Mouse (Mus musculus): ENCODE measurements around the gene Gm21764.
"Not testable (repeated sequence)": the region's sequence is repeated elsewhere in the genome, so short reads cannot be mapped to it uniquely, and the experiment has no call there.

Gene Gm21764

DNA sequence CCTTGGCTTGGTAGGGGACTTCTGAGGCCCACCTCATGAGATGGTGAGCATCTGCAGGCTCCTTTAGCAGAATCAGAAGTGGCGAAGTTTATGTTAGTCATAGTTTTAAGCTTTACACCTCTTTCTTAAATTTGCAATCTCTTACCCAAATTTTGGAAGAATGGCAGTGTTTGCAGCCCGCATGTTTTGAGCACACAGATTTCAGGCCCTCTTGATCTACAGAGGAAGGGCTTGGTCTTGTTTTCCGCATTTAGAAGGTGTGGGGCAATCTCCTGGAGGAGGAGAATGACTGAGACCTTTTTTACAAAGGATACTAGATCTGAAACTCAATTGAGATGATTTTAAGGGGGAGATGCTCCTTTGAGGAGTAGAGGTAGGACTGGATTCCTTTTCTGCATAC, at the start of gene Gm21764:
Gene Gm21764 (minus strand): TSS at position 101 of the 400 bp plus-strand sequence.
- in situ Hi-C loops (cut with MboI, MseI), result not testable (repeated sequence)

DNA sequence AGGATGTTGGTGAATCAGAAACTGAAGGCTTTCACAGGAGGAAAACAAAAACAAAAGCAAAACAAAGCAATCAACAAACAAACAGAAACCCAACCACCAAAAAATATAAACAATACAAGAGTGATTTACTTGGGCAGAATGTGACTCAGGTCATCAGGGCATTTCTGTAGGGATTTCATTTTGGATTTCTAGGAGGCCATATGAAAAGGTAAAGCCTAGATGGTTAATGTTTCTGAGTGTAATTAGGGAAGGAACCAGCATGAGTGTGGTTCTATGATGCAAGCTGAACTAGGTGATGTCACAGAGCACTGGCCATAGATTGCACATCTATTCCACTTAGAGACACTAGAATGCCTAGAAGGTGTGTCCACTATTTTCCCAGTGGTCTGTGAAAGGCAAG, 27.2 kb upstream of the Gm21764 start, which contains the start of gene Ssty1:
Gene Ssty1 (plus strand): TSS at position 301 of the 400 bp plus-strand sequence.
- in situ Hi-C loops (cut with MboI, MseI), result not testable (repeated sequence)
